Mouse (Mus musculus) bone marrow macrophage, adult 2 months (primary cell): ENCODE measurements around the gene Tmem207.

Experiments used
- CTCF ChIP-seq: IDR thresholded peaks from 2 replicates; pipeline ENCODE4 v1.5.1; 2012; ENCODE audit warnings: low read depth, mild to moderate bottlenecking, low read length, moderate library complexity
- POLR2A ChIP-seq: IDR thresholded peaks from 2 replicates; pipeline ENCODE4 v1.6.1; 2012; ENCODE audit warnings: mild to moderate bottlenecking, low read depth, low read length, borderline replicate concordance

GRCm38 (mm10) chr16:26466535-26466934, 60.0 kb downstream of the Tmem207 start:
- TF ChIP-seq CTCF = no peak
- no peak for TF ChIP-seq POLR2A
